Mouse (Mus musculus): ENCODE measurements around the gene Capn9. TPM values are rescaled to one million over a fixed set of nuclear protein-coding genes. Genes with fewer than 3 reads are reported as not detected.
A peak's percentile ranks its signal among the peaks of the same experiment; 100 is the strongest.

Gene Capn9
- total RNA-seq (2021): under 1 TPM in 1 of 2 experiments, not detected in 1; 0.21 TPM

GRCm38 (mm10) chr8:124575811-124576210 lies at the start of gene Capn9:
Gene Capn9 (plus strand): TSS chr8:124576111.
- DNase-seq (ENCODE audit: low spot score in 2 of 2): no peak
- intact Hi-C loops (cut with DNase I): no loop called here

- no peak for DNase-seq (ENCODE audit: low spot score in 2 of 2)
- intact Hi-C loops (cut with DNase I): no loop called here
Observed at GRCm38 (mm10) chr8:124526261-124526660, 49.6 kb upstream of the Capn9 start.

GRCm38 (mm10) chr8:124530076-124530475 lies 45.8 kb upstream of the Capn9 start:
- intact Hi-C loops (cut with DNase I): loop anchor here (5.0 kb wide), 1 partner anchor 147 kb away; no protein-coding TSS in a partner anchor
- no peak for DNase-seq (ENCODE audit: low spot score in 2 of 2)

GRCm38 (mm10) chr8:124530556-124530955 lies 45.4 kb upstream of the Capn9 start:
- peak; percentile 45 to 81 for DNase-seq (ENCODE audit: low spot score in 2 of 2)
- intact Hi-C loops (cut with DNase I): loop anchor here (5.0 kb wide), 1 partner anchor 147 kb away; no protein-coding TSS in a partner anchor

- intact Hi-C loops (cut with DNase I): loop anchor here (5.0 kb wide), 1 partner anchor 146 kb away; no protein-coding TSS in a partner anchor
- no peak for DNase-seq (ENCODE audit: low spot score in 2 of 2)
Observed at GRCm38 (mm10) chr8:124530996-124531395, 44.9 kb upstream of the Capn9 start.

GRCm38 (mm10) chr8:124532626-124533025 lies 43.3 kb upstream of the Capn9 start:
- intact Hi-C loops (cut with DNase I): loop anchor here (5.0 kb wide), 1 partner anchor 145 kb away; no protein-coding TSS in a partner anchor
- peak in 1 of 2 experiments; percentile 84 for DNase-seq (ENCODE audit: low spot score in 2 of 2)

- intact Hi-C loops (cut with DNase I): no loop called here
- no peak for DNase-seq (ENCODE audit: low spot score in 2 of 2)
Observed at GRCm38 (mm10) chr8:124535451-124535850, 40.5 kb upstream of the Capn9 start.

GRCm38 (mm10) chr8:124540906-124541305 lies 35.0 kb upstream of the Capn9 start:
- intact Hi-C loops (cut with DNase I): no loop called here
- DNase-seq (ENCODE audit: low spot score in 2 of 2): no peak

GRCm38 (mm10) chr8:124542001-124542400 lies 33.9 kb upstream of the Capn9 start:
- intact Hi-C loops (cut with DNase I): no loop called here
- peak in 1 of 2 experiments; percentile 44 for DNase-seq (ENCODE audit: low spot score in 2 of 2)

- no peak for DNase-seq (ENCODE audit: low spot score in 2 of 2)
- intact Hi-C loops (cut with DNase I): no loop called here
Observed at GRCm38 (mm10) chr8:124543272-124543671, 32.6 kb upstream of the Capn9 start.

- no peak for DNase-seq (ENCODE audit: low spot score in 2 of 2)
- intact Hi-C loops (cut with DNase I): no loop called here
Observed at GRCm38 (mm10) chr8:124546371-124546770, 29.5 kb upstream of the Capn9 start.

- intact Hi-C loops (cut with DNase I): no loop called here
- DNase-seq (ENCODE audit: low spot score in 2 of 2): peak in 1 of 2 experiments; percentile 78
Observed at GRCm38 (mm10) chr8:124546815-124547214, 29.1 kb upstream of the Capn9 start.

GRCm38 (mm10) chr8:124547269-124547668 lies 28.6 kb upstream of the Capn9 start:
- intact Hi-C loops (cut with DNase I): no loop called here
- DNase-seq (ENCODE audit: low spot score in 2 of 2): no peak

GRCm38 (mm10) chr8:124548187-124548586 lies 27.7 kb upstream of the Capn9 start:
- no peak for DNase-seq (ENCODE audit: low spot score in 2 of 2)
- intact Hi-C loops (cut with DNase I): no loop called here

GRCm38 (mm10) chr8:124551011-124551661 lies 24.8 kb upstream of the Capn9 start:
- peak in 1 of 2 experiments; percentile 74 for DNase-seq (ENCODE audit: low spot score in 2 of 2)
- intact Hi-C loops (cut with DNase I): no loop called here

- DNase-seq (ENCODE audit: low spot score in 2 of 2): no peak
- intact Hi-C loops (cut with DNase I): no loop called here
Observed at GRCm38 (mm10) chr8:124555113-124555750, 20.7 kb upstream of the Capn9 start.

GRCm38 (mm10) chr8:124556164-124556563 lies 19.7 kb upstream of the Capn9 start:
- DNase-seq (ENCODE audit: low spot score in 2 of 2): no peak

GRCm38 (mm10) chr8:124556658-124557057 lies 19.3 kb upstream of the Capn9 start:
- intact Hi-C loops (cut with DNase I): no loop called here
- DNase-seq (ENCODE audit: low spot score in 2 of 2): peak; percentile 59 to 74

More at GRCm38 (mm10) chr8:124556164-124556563, 19.7 kb upstream of the Capn9 start:
- intact Hi-C loops (cut with DNase I): no loop called here

GRCm38 (mm10) chr8:124557476-124557875 lies 18.4 kb upstream of the Capn9 start:
- intact Hi-C loops (cut with DNase I): no loop called here
- DNase-seq (ENCODE audit: low spot score in 2 of 2): no peak

- intact Hi-C loops (cut with DNase I): no loop called here
Observed at GRCm38 (mm10) chr8:124567126-124567525, 8.8 kb upstream of the Capn9 start.

GRCm38 (mm10) chr8:124567584-124567983 lies 8.3 kb upstream of the Capn9 start:
- DNase-seq (ENCODE audit: low spot score in 2 of 2): no peak
- intact Hi-C loops (cut with DNase I): no loop called here

More at GRCm38 (mm10) chr8:124567126-124567525, 8.8 kb upstream of the Capn9 start:
- DNase-seq (ENCODE audit: low spot score in 2 of 2): no peak

Measured in left cerebral cortex, postnatal 25 days (tissue).